Mouse (Mus musculus) cerebellum, adult 11 months (tissue): ENCODE measurements at regions not wholly inside any gene's neighbourhood (a gene's known extent, or its start where the extent isn't known, plus 50 kb on each side); places are given as distances from the start of the nearest gene placed in this dataset.
"Not testable (repeated sequence)": the region's sequence is repeated elsewhere in the genome, so short reads cannot be mapped to it uniquely, and the experiment has no call there.

ENCODE experiments used
- DNase-seq: peaks from one replicate; pipeline ENCODE4 v3.0.0; 2022

- DNase-seq = no peak
These were observed 132.7 kb upstream of the Myt1l start for GRCm38 (mm10) chr12:29395401-29395982.

DNA sequence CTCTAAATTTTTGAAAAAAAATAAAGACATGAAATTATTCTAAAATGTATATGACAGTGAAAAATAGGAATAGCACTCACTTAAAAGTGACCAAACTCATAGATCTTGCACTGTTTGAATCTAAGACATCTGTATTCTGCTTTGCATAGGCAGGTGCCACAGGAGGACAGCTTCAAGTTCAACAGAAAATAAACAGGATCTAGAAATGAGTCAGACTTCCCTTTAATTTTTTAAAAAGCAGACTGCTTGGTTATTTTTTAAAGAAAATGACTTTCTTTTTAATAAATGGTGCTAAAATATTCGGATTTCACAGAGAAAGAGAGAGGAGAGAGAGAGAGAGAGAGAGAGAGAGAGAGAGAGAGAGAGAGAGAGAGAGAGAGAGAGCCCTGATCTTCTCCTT, 123.8 kb upstream of the Myt1l start:
- no peak for DNase-seq

GRCm38 (mm10) chr12:29409336-29410055, 118.7 kb upstream of the Myt1l start:
- DNase-seq = no peak

DNA sequence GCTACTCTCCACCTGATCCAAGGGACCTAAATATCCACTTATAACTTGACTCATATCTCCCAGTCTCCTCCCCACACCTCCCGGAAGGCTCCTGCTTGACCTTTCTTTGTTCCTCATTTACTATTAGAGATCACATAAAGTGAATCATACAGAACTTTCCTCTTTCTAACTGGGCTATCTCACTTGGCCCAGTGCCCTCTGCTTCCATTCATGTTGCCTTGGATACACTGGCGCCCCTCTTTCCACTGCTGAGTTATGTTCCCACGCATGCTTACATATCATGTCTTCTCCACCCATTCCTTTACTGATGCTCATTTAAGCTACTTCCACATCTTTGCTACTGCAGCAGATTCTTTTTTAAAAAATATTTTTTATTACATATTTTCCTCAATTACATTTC, 94.2 kb upstream of the Myt1l start:
- DNase-seq = no peak

DNA sequence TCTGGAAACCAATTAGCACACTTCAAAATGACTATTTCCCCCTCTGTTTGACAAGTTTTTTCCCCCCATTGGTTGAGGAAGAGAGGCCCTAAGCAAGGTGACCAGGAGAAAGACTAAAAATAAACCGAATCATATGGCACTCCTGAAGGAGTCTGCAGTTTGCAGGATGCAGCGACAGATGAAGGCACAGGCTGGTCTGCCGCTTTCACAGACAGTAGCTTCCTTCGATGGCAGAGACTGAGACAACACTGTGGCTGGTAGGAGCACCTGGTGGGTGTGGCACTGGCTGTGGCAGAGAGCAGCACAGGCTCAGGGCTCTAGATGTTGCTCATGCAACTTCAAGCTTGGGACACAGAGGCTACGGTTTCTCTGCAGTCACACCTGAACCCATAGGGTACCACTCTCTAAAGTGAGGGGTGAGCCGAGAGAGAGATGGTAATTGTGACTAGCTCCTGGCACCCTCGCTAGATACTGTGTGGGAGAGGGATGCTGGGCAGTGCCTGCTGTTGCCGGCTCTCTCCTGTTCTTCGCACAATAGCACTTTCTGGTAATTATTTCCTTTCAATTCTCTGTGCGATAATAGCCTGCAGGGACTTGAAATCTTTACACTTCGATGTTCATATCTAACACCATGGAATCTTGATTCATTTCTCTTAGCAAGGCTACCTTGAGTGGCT, 88.7 kb upstream of the Myt1l start:
- no peak for DNase-seq

DNA sequence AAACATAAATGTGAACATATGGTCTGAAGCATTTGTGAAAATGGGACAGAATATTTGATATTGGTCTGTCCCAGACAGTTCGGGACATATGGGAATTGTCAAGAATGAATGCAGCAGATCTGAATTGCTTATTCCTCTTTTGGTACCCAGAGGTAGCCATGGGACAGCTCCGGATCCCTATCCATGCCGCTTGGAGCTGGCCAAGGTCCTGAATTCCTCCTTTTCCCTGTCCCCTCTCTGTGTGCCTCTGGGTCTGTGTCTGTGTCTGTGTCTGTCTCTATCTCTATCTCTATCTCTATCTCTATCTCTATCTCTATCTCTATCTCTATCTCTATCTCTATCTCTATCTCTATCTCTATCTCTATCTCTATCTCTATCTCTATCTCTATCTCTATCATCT, 63.0 kb upstream of the Myt1l start:
- not testable (repeated sequence) for DNase-seq
